In the genomic region with DNA sequence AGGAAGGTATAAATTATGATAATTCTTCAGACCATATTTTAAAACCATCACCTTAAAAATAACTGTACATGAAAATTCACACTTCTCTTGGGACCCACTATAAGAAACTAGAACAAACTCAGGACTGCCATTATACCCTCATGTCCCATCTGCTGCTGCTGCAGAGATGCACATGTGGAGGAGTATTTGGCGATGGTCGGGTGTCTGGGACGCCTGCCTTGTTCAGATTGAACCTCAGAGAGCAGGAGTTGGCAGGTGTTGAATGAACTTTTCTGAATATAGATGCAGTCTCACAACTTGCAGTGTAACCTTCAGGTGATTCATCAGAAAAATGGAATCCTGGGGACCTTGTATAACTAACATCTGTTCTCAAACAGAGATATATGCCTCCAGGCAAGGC, we compare ENCODE assay signal across 14 mouse cellular contexts.
"Had no signal": no experiment of that assay in that cellular context is flagged by ENCODE, and none has a peak within 500 bp of the region (broad histone marks: within the 10 kb centered on the region; RNA-seq: fewer than 3 reads in every experiment).

No protein-coding gene starts in this region.

- H3K27ac ChIP-seq: limb, embryonic 15.5 days; liver, embryonic 12.5 days; midbrain, embryonic 10.5 days; neural tube, embryonic 12.5 days; stomach, embryonic 15.5 days had no signal

- H3K4me3 ChIP-seq: limb, embryonic 15.5 days; liver, embryonic 12.5 days; midbrain, embryonic 10.5 days; neural tube, embryonic 12.5 days; stomach, embryonic 15.5 days had no signal

- DNase-seq: kidney, adult 2 months; kidney, postnatal 25 days; lung, embryonic 14.5 days; lung, postnatal 10 days; lung, postnatal 4 days; midbrain, embryonic 14.5 days; spleen, adult 18-20 months; thymus, postnatal 36 days had no signal

- H3K4me1 ChIP-seq: limb, embryonic 15.5 days; liver, embryonic 12.5 days; midbrain, embryonic 10.5 days; neural tube, embryonic 12.5 days; stomach, embryonic 15.5 days had no signal

- ATAC-seq: intestine, embryonic 16.5 days; liver, embryonic 12.5 days had no signal

- H3K27me3 ChIP-seq: limb, embryonic 15.5 days; liver, embryonic 12.5 days; neural tube, embryonic 12.5 days; stomach, embryonic 15.5 days had no signal
